Comparison of ENCODE assay signal across 8 mouse cellular contexts in the genomic region with DNA sequence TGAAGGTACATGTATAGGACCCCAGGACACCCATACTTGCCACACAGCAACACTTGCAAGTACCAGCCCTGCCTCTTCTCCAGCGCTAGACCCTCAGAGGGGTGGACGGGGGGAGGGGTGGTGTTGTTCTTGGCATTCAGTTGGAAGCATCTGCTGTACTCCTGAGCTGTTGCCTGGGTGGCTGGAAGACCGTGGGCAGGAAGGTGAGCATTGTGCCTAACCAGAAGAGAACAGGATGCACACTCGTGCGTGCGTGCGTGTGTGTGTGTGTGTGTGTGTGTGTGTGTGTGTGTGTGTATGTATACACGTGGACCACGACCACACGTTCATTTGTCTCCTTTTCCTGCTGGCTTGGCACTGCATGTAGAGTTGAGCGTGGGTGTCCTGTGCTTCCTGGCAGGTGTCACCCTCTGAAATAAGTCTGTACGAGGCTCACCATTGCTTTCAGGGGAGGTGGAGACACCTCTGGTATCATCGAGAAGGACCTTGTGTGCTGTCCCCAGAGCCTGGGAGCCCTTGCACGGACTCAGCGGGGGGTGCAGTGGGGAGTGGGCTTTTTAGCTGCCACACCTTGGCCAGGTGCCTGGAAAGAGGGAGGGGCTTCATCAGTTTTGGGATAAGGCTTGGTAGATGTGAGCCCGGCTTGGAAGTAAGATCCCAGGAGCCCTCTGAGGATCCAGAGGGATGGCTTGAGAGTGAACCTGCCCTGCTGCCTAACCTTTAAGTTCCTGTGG.
A peak's percentile ranks its signal among the peaks of the same experiment; 100 is the strongest.
DNase-seq lines count a peak whose midpoint lies in the region; ATAC-seq and TF ChIP-seq lines count a peak whose summit lies in the region.

No protein-coding gene starts in this region.

- no peak overlapping the region for H3K4me2 ChIP-seq in lung, embryonic 14.5 days
- no peak overlapping the region for H3K4me2 ChIP-seq in embryonic facial prominence, embryonic 12.5 days (replicated peaks)
- H3K4me2 ChIP-seq in liver, postnatal 0 days (ENCODE audit: low read depth, low read length): peak overlapping the region; percentile 6

- TF ChIP-seq CTCF in lung, embryonic 14.5 days (IDR thresholded peaks at IDR 0.05; ENCODE audit: low read depth): no peak
- TF ChIP-seq CTCF in liver, postnatal 0 days (IDR thresholded peaks at IDR 0.05; ENCODE audit: low read depth): no peak

- no peak overlapping the region for H3K27ac ChIP-seq in lung, embryonic 14.5 days (ENCODE audit: low read depth)
- peak overlapping the region; percentile 47 for H3K27ac ChIP-seq in embryonic facial prominence, embryonic 12.5 days
- peak overlapping the region; percentile 58 for H3K27ac ChIP-seq in liver, postnatal 0 days (ENCODE audit: low read depth)

- WGBS in lung, embryonic 14.5 days: 65% methylated on average over 16 of the region's 16 CpGs
- WGBS in embryonic facial prominence, embryonic 12.5 days: 68% methylated on average over 16 of the region's 16 CpGs
- WGBS in liver, postnatal 0 days (ENCODE audit: insufficient replicate concordance): 52% methylated on average over 16 of the region's 16 CpGs

- TF ChIP-seq EP300 in liver, postnatal 0 days (IDR thresholded peaks at IDR 0.05; ENCODE audit: low read depth): no peak

- H3K4me1 ChIP-seq in lung, embryonic 14.5 days (ENCODE audit: insufficient read depth): peaks cover 46% of the 10 kb centered on the region
- H3K4me1 ChIP-seq in embryonic facial prominence, embryonic 12.5 days: peaks cover 83% of the 10 kb centered on the region
- H3K4me1 ChIP-seq in liver, postnatal 0 days (ENCODE audit: insufficient read depth): peaks cover 78% of the 10 kb centered on the region

- DNase-seq in adrenal gland, postnatal 14 days: peak; percentile 55
- DNase-seq in adrenal gland, postnatal 25 days: no peak
- no peak for DNase-seq in lung, embryonic 14.5 days
- DNase-seq in lung, postnatal 25 days (ENCODE audit: low spot score): no peak
- DNase-seq in liver, postnatal 0 days: no peak
- no peak for DNase-seq in gastrocnemius, postnatal 25 days
- no peak for DNase-seq in cerebellum, adult 11-12 months

- no peaks in the 10 kb centered on the region for H3K36me3 ChIP-seq in lung, embryonic 14.5 days (ENCODE audit: insufficient read depth)
- H3K36me3 ChIP-seq in embryonic facial prominence, embryonic 12.5 days: no peaks in the 10 kb centered on the region
- no peaks in the 10 kb centered on the region; the same call in 1 of the 2 replicates for H3K36me3 ChIP-seq in liver, postnatal 0 days (replicated peaks; ENCODE audit: insufficient read depth, low read length)

- H3K27me3 ChIP-seq in lung, embryonic 14.5 days (ENCODE audit: insufficient read depth, low read length): no peaks in the 10 kb centered on the region
- no peaks in the 10 kb centered on the region for H3K27me3 ChIP-seq in embryonic facial prominence, embryonic 12.5 days
- H3K27me3 ChIP-seq in liver, postnatal 0 days (ENCODE audit: insufficient read depth, low read length): no peaks in the 10 kb centered on the region

- no peak overlapping the region for H3K4me3 ChIP-seq in lung, embryonic 14.5 days (ENCODE audit: low read depth, low read length)
- H3K4me3 ChIP-seq in embryonic facial prominence, embryonic 12.5 days: no peak overlapping the region
- no peak overlapping the region for H3K4me3 ChIP-seq in liver, postnatal 0 days (ENCODE audit: low read depth, low read length)

- ATAC-seq in lung, embryonic 14.5 days (ENCODE audit: insufficient read depth): no peak
- no peak for ATAC-seq in embryonic facial prominence, embryonic 12.5 days (ENCODE audit: insufficient number of reproducible peaks, insufficient read depth, low FRiP score, low TSS enrichment)
- ATAC-seq in liver, postnatal 0 days: no peak

- H3K9ac ChIP-seq in lung, embryonic 14.5 days: 0 out of 2 replicates have a peak overlapping the region, but pooled peaks have one; percentile 6
- H3K9ac ChIP-seq in embryonic facial prominence, embryonic 12.5 days: no peak overlapping the region
- H3K9ac ChIP-seq in liver, postnatal 0 days (replicated peaks): no peak overlapping the region

- no peaks in the 10 kb centered on the region for H3K9me3 ChIP-seq in lung, embryonic 14.5 days (ENCODE audit: low read depth, low read length)
- no peaks in the 10 kb centered on the region for H3K9me3 ChIP-seq in embryonic facial prominence, embryonic 12.5 days
- no peaks in the 10 kb centered on the region for H3K9me3 ChIP-seq in liver, postnatal 0 days (ENCODE audit: low read length)
